Mouse (Mus musculus) frontal cortex, adult (tissue): ENCODE data around the gene Gata3.

Experiments used
- ATAC-seq: cut with Nextera tagmentation; 2 replicates; pipeline ENCODE4 v1.9.2; 2017; ENCODE audit warnings: mild to moderate bottlenecking, moderate library complexity, mixed read lengths; ENCODE audit not compliant: low TSS enrichment

The Gata3 gene

GRCm38 (mm10) chr2:9889651-9890183, at the start of gene Gata3:
Gene Gata3, minus strand, starts transcription at chr2:9890034.
- ATAC-seq: no peak

GRCm38 (mm10) chr2:9939250-9939649, 49.4 kb upstream of the Gata3 start:
- ATAC-seq: no peak

GRCm38 (mm10) chr2:9935965-9936364, 46.1 kb upstream of the Gata3 start:
- no peak for ATAC-seq

DNA sequence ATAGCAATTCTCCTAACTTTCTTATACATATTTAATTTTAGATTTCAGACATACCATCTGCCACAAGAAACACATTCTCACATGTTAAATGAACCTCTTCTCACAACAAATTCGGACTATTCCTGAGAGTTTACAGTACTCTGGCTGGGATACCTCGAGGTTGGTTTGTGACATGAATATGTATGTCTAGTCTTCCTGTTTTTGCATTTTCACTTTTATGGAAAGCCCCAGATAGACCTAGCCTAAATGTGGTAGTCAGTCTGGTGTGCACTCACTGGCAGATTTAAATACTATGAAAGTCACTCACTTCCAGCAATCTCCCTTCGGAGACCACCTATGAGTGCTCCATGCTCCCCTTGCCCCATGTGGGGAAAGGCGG, 37.1 kb upstream of the Gata3 start:
- ATAC-seq: peak; percentile 59

- no peak for ATAC-seq
Observed at GRCm38 (mm10) chr2:9926194-9926904, 36.5 kb upstream of the Gata3 start.

GRCm38 (mm10) chr2:9918691-9919471, 29.0 kb upstream of the Gata3 start:
- no peak for ATAC-seq

- peak; percentile 57; the same call in 1 of the 2 replicates for ATAC-seq
Observed at GRCm38 (mm10) chr2:9917602-9918001, 27.8 kb upstream of the Gata3 start.

DNA sequence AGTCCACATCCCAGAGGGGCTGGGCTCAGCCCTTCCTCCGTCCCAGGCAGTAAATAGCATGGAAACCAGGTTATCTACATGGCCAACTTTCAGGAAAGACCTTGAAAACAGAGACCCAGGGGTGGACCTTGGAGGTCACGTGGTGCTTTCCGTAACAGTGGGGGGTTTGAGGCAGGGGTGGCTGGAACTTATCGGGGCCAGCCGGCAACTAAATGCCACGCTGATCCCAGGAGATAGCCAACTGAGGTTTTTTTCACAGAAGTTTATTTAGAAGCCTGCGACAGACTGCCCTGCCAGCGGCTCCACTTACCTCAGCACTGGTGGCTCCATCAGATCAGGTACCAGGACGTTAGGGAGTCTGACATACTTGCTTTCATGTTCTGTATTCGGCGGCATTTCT, 16.2 kb upstream of the Gata3 start:
- no peak for ATAC-seq

- ATAC-seq: no peak
Observed at GRCm38 (mm10) chr2:9903854-9904560, 14.2 kb upstream of the Gata3 start.

DNA sequence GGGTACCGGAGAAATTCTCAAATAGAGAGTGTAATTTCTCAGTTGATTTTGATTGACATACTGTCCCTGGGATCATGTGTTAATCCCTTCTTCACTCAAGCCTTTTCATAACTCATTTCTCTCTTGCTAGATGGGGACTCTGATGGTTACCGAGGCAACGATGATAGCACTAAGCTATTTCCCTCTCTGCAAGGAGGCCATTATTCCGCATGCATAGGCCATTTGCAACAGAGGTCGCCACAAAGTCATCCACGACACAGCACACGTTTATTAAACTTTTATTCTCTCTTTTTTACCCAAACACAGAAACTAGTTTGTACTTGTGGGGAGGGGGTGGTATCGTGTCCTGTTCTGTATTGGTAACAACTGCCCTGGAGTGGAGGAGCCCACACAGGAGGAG, 8.0 kb upstream of the Gata3 start:
- ATAC-seq: no peak

GRCm38 (mm10) chr2:9896097-9896770, 6.4 kb upstream of the Gata3 start:
- no peak for ATAC-seq

GRCm38 (mm10) chr2:9894836-9895593, 5.2 kb upstream of the Gata3 start:
- ATAC-seq: no peak

GRCm38 (mm10) chr2:9893272-9893953, 3.6 kb upstream of the Gata3 start:
- ATAC-seq: no peak

- ATAC-seq: no peak
Observed at GRCm38 (mm10) chr2:9892541-9892940, 2.7 kb upstream of the Gata3 start.

DNA sequence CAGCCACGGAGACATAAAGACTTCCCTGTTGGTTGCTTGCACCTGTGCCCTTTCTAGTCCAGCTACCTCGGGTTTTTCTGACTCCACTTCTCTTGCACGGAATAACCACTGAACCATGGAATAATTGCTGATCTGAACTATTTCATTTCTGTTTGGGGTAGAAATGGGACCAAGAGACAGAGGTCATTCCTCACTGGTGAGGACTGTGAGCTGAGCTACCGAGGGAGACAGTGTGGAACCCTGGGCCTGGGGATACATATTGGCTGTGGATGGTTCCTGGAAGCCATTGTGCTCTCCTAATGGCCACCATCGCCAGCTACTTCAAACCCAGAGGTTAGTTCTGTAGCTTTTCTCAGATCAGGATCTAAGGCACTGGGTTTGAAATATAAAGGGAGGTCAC, 1.1 kb upstream of the Gata3 start:
- ATAC-seq: no peak

- no peak for ATAC-seq
Observed at GRCm38 (mm10) chr2:9890251-9890650, 417 bp upstream of the Gata3 start.

DNA sequence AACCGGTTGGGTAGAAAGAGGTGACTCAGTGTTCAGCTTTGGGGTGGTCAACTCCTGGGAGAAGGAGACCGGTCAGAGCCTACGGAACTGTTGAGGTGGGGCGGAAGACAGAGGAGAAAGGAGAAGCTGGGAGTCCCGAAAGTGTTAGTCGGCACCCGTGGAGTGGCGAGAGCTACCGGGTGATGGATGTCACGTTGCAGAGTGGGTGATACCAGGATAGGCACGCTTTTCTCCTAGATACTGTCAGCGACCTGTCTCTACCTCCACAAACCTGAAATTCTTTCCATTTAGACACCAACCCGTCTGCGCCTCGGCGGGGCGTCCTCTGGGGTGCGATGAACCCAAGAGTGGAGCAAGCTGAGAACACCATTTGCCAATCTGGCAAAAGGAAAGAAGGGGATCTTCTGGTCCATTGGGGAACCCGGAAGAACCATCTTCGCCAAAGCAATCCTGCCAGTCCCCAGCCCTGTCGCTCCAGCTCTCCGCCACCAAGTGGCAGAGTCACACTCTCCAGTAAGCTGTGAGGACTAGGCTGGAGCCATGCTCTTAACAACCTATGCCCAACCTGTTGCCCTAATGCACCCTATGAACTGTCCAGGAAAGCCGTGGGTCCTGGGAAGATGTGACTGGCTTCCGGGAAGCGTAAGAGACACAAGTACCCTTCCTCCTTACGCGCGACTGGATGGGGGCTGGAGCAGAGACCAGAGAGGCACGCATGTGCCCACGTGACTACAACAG, 752 bp downstream of the Gata3 start, which contains the start of gene 9230102O04Rik:
Gene 9230102O04Rik, minus strand, starts transcription at position 628 of the 738 bp plus-strand sequence.
- peak; percentile 34; the same call in 1 of the 2 replicates for ATAC-seq

DNA sequence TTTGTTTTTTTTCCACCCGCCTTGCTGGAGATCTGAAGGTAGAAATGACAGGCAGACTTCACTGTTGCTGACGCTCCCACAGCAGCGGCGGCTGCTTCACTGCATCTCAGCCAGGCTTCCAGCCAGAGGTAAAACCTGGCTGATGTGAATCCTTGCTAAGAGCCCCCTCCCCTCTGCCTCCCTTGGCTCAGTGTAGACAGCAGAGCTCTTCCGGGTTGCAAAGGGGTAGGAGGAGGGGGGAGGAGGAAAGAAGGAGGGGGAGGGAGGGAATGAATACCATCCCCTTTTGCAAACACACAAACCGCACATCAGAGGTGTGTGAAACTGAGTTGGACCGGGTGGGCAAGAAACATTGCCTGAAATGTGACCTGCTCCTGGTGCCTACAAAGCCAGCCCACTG, 2.2 kb downstream of the Gata3 start:
- ATAC-seq: no peak

DNA sequence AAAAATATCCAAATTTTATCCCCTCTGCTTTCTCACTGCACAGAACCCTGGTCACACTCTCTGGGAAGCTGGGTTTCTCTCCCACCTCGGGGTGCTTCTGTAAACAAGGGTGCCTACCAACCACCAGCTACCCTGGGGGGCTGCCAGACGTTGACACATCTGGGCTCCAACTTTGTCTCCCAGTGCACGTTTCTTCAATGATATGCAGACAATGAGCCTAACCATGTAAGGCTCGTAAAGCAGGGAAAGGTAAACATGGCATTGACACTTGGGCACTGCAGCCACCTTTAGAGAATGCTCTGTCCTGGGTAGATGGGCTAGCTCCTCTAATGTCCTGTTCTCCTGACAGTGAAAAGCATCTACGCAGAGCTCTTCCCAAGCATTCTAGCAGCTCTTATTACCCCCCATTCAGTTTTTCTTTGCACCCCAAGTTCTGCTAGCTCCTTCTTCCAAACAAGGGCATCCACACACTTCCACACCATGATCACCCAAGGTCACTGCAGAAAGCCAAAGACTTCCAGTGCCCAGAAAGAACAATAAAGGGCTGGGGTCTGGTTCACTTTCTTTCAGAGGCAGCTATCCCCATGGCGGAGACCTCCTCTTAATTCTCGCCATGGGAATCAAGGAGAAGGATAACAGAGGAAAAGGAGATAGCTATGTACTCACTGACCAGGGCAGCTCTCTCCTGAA, 2.8 kb downstream of the Gata3 start:
- no peak for ATAC-seq
